Mouse (Mus musculus) forebrain, embryonic 14.5 days (tissue): Measurements from ENCODE around the gene Rem1. TPM values are rescaled to one million over a fixed set of nuclear protein-coding genes. Genes with fewer than 3 reads are reported as not detected.

Source experiments
- ATAC-seq: fragments of 200-750 bp; cut with Nextera tagmentation; 2 replicates; pipeline ENCODE4 v1.8.0; 2017; ENCODE audit warnings: mild to moderate bottlenecking, moderate library complexity
- DNase-seq: peaks from one replicate; pipeline ENCODE4 v3.0.0-alpha.2; 2015; ENCODE audit warnings: low spot score
- H3K27ac ChIP-seq: fragments of 300-500 bp; sonication (generic); 2 replicates; pipeline ENCODE4 v1.5.1; 2014; ENCODE audit warnings: low read depth, mild to moderate bottlenecking, control low read depth, low read length, moderate library complexity
- H3K27me3 ChIP-seq: fragments of 300-500 bp; sonication (generic); replicated peaks from 2 replicates; pipeline ENCODE4 v1.6.1; 2014; ENCODE audit warnings: low read length, control low read depth, mixed read lengths; ENCODE audit not compliant: control insufficient read depth, insufficient read depth
- H3K36me3 ChIP-seq: fragments of 300-500 bp; sonication (generic); 2 replicates; pipeline ENCODE4 v1.6.1; 2014; ENCODE audit warnings: low read length, control low read depth; ENCODE audit not compliant: control insufficient read depth, insufficient read depth
- H3K4me1 ChIP-seq: fragments of 300-500 bp; sonication (generic); 2 replicates; pipeline ENCODE4 v1.6.1; 2014; ENCODE audit warnings: antibody characterized with exemption, low read length, control low read depth; ENCODE audit not compliant: control insufficient read depth, insufficient read depth
- H3K4me2 ChIP-seq: fragments of 300-500 bp; sonication (generic); 2 replicates; pipeline ENCODE4 v1.6.1; 2014; ENCODE audit warnings: mild to moderate bottlenecking, control low read depth, low read length
- H3K4me3 ChIP-seq: fragments of 300-500 bp; sonication (generic); 2 replicates; pipeline ENCODE4 v1.5.1; 2014; ENCODE audit warnings: low read depth, low read length, control low read depth
- H3K9ac ChIP-seq: fragments of 300-500 bp; sonication (generic); 2 replicates; pipeline ENCODE4 v1.6.1; 2014; ENCODE audit warnings: mild to moderate bottlenecking, low read length, control low read depth, moderate library complexity
- H3K9me3 ChIP-seq: fragments of 300-500 bp; sonication (generic); replicated peaks from 2 replicates; pipeline ENCODE4 v1.6.1; 2016; ENCODE audit warnings: low read length, control low read depth, mixed read lengths; ENCODE audit not compliant: control insufficient read depth
- WGBS: fragments of 180-500 bp; shearing (Covaris S2); extraction: QIAGEN DNeasy Blood & Tissue Kit; methylation state at CpG from one replicate; pipeline ENCODE4 v1.1.7; 2014; 5-methylcytosine and 5-hydroxymethylcytosine counted together
- polyA plus RNA-seq: library from polyadenylated mRNA; unstranded; fragments of >200 nt; fragmentation: Nextera tagmentation; extraction: Ambion mirVana; gene quantifications from 2 replicates; pipeline ENCODE4 v1.2.1, GENCODE M21; 2014

Rem1 gene
- polyA plus RNA-seq, 1 experiment from 2014 or later = 0.34 TPM

- ATAC-seq (no peak), DNase-seq (no peak)
- Histone ChIP-seq H3K36me3 (no peaks in the 10 kb centered on the region), H3K4me3 (no peak overlapping the region), H3K4me2 (no peak overlapping the region), H3K27ac (no peak overlapping the region), H3K9me3 (no peaks in the 10 kb centered on the region), H3K4me1 (peaks cover 4% of the 10 kb centered on the region; the same call in 1 of the 2 replicates), H3K9ac (no peak overlapping the region), H3K27me3 (peaks cover 16% of the 10 kb centered on the region)
- 92% methylated on average over 13 of the region's 13 CpGs for WGBS
Measured at GRCm38 (mm10) chr2:152622151-152622550, 4.6 kb upstream of the Rem1 start.

- 76% methylated on average over 7 of the region's 7 CpGs for WGBS
- no peak for DNase-seq
- H3K27me3 ChIP-seq = peaks cover 21% of the 10 kb centered on the region
- H3K9ac ChIP-seq = no peak within 1 kb of the TSS
- no peak within 1 kb of the TSS for H3K4me3 ChIP-seq
- H3K4me2 ChIP-seq = no peak within 1 kb of the TSS
- H3K4me1 ChIP-seq = peaks cover 5% of the 10 kb centered on the region; the same call in 1 of the 2 replicates
- no peak for ATAC-seq
- no peaks in the 10 kb centered on the region for H3K36me3 ChIP-seq
- H3K27ac ChIP-seq = no peak within 1 kb of the TSS
- H3K9me3 ChIP-seq = no peaks in the 10 kb centered on the region
Measured at GRCm38 (mm10) chr2:152622953-152623352, 3.8 kb upstream of the Rem1 start, which contains the start of gene Defb25. TSS of gene Defb25 (minus strand) at chr2:152623053.

DNA sequence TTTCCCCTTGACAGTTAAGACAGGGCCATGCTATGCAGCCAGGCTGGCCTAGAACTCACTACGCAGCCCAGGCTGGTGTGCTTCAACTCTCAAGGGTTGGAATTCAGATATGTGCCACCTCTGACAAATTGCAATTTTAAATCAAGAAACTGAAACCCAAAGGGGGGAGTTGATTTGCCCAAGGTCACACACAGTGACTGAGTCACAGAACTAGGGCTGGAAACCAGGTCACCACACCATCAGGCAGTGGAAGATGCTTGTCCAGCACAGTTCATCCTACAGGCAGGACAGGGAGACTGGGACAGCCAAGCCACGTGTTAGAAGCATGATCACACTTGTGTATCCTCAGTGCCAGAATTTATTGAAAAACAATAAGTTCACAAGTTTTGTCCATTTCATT, 2.2 kb upstream of the Rem1 start:
- DNase-seq (no peak), ATAC-seq (no peak)
- Histone ChIP-seq H3K27ac (no peak overlapping the region), H3K9me3 (no peaks in the 10 kb centered on the region), H3K4me1 (peaks cover 5% of the 10 kb centered on the region; the same call in 1 of the 2 replicates), H3K9ac (no peak overlapping the region), H3K27me3 (peaks cover 31% of the 10 kb centered on the region), H3K4me3 (no peak overlapping the region), H3K36me3 (no peaks in the 10 kb centered on the region), H3K4me2 (no peak overlapping the region)
- 95% methylated on average over 2 of the region's 2 CpGs for WGBS

- Histone ChIP-seq H3K36me3 (no peaks in the 10 kb centered on the region), H3K27ac (no peak overlapping the region), H3K9ac (no peak overlapping the region), H3K9me3 (no peaks in the 10 kb centered on the region), H3K4me1 (peaks cover 5% of the 10 kb centered on the region; the same call in 1 of the 2 replicates), H3K4me2 (no peak overlapping the region), H3K4me3 (no peak overlapping the region), H3K27me3 (peaks cover 31% of the 10 kb centered on the region)
- ATAC-seq = no peak
- 0% methylated on average over 1 of the region's 1 CpGs for WGBS
- peak; percentile 40 for DNase-seq
Measured at GRCm38 (mm10) chr2:152625256-152625655, 1.5 kb upstream of the Rem1 start.

DNA sequence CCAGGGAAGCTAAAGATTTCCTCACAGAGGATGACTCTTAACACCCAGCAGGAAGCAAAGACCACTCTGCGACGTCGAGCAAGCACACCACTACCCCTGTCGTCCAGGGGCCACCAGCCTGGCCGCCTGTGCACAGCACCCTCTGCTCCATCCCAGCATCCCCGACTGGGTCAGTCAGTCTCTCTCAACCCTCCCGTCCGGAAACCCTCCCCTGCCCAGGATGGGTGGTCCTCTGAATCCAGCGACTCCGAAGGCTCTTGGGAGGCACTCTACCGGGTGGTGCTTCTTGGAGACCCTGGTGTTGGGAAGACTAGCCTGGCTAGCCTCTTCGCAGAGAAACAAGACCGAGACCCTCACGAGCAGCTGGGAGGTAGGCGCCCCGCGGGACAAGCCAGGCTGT, 1.3 kb downstream of the Rem1 start:
- peaks cover 5% of the 10 kb centered on the region; the same call in 1 of the 2 replicates for H3K4me1 ChIP-seq
- 39% methylated on average over 17 of the region's 17 CpGs for WGBS
- H3K36me3 ChIP-seq = no peaks in the 10 kb centered on the region
- H3K4me3 ChIP-seq = no peak overlapping the region
- no peak overlapping the region for H3K9ac ChIP-seq
- no peak overlapping the region for H3K4me2 ChIP-seq
- DNase-seq (no peak), ATAC-seq (no peak)
- peaks cover 31% of the 10 kb centered on the region for H3K27me3 ChIP-seq
- no peaks in the 10 kb centered on the region for H3K9me3 ChIP-seq
- no peak overlapping the region for H3K27ac ChIP-seq

- H3K9ac ChIP-seq = no peak overlapping the region
- no peak overlapping the region for H3K4me3 ChIP-seq
- H3K27ac ChIP-seq = no peak overlapping the region
- ATAC-seq (no peak), DNase-seq (no peak)
- no peaks in the 10 kb centered on the region for H3K9me3 ChIP-seq
- WGBS = 77% methylated on average over 3 of the region's 3 CpGs
- no peak overlapping the region for H3K4me2 ChIP-seq
- H3K4me1 ChIP-seq = peaks cover 5% of the 10 kb centered on the region; the same call in 1 of the 2 replicates
- peaks cover 31% of the 10 kb centered on the region for H3K27me3 ChIP-seq
- H3K36me3 ChIP-seq = no peaks in the 10 kb centered on the region
Measured at GRCm38 (mm10) chr2:152629239-152629638, 2.5 kb downstream of the Rem1 start.

GRCm38 (mm10) chr2:152629904-152630303, 3.2 kb downstream of the Rem1 start:
- 83% methylated on average over 6 of the region's 6 CpGs for WGBS
- Histone ChIP-seq H3K27me3 (peaks cover 31% of the 10 kb centered on the region), H3K27ac (no peak overlapping the region), H3K4me3 (no peak overlapping the region), H3K36me3 (no peaks in the 10 kb centered on the region), H3K9me3 (no peaks in the 10 kb centered on the region), H3K4me1 (peaks cover 5% of the 10 kb centered on the region; the same call in 1 of the 2 replicates), H3K4me2 (no peak overlapping the region), H3K9ac (no peak overlapping the region)
- DNase-seq = no peak
- ATAC-seq = no peak

- peak overlapping the region; percentile 28; the same call in 1 of the 2 replicates for H3K4me2 ChIP-seq
- no peak overlapping the region for H3K9ac ChIP-seq
- ATAC-seq = no peak
- no peak overlapping the region for H3K4me3 ChIP-seq
- DNase-seq = peak; percentile 47
- H3K36me3 ChIP-seq = no peaks in the 10 kb centered on the region
- no peaks in the 10 kb centered on the region for H3K9me3 ChIP-seq
- WGBS = 59% methylated on average over 17 of the region's 17 CpGs
- no peak overlapping the region for H3K27ac ChIP-seq
- H3K27me3 ChIP-seq = peaks cover 6% of the 10 kb centered on the region
- no peaks in the 10 kb centered on the region for H3K4me1 ChIP-seq
Measured at GRCm38 (mm10) chr2:152633334-152633733, 6.6 kb downstream of the Rem1 start.

DNA sequence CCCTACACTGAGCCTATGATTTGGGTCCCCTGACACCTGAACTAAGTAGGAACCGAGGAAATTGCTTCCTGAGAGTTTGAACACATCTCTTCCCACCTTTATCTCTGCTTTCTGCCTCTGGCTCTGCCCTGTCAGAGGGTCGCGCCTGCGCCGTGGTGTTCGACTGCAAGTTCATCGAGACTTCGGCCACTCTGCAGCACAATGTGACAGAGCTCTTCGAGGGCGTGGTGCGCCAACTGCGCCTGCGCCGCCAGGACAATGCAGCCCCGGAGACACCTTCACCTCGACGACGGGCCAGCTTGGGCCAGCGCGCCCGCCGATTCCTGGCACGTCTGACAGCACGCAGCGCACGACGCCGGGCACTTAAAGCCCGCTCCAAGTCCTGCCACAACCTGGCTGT, 7.6 kb downstream of the Rem1 start:
- H3K9ac ChIP-seq = no peak overlapping the region
- no peaks in the 10 kb centered on the region for H3K9me3 ChIP-seq
- no peak for ATAC-seq
- WGBS = 83% methylated on average over 29 of the region's 29 CpGs
- no peaks in the 10 kb centered on the region for H3K4me1 ChIP-seq
- no peaks in the 10 kb centered on the region for H3K27me3 ChIP-seq
- no peak overlapping the region for H3K4me2 ChIP-seq
- no peak overlapping the region for H3K27ac ChIP-seq
- H3K4me3 ChIP-seq = no peak overlapping the region
- no peaks in the 10 kb centered on the region for H3K36me3 ChIP-seq
- DNase-seq = no peak
